Mouse (Mus musculus) midbrain, postnatal 0 days (tissue): ENCODE data around the gene Cd274. TPM values are rescaled to one million over a fixed set of nuclear protein-coding genes. Genes with fewer than 3 reads are reported as not detected.

Source experiments
- ATAC-seq: fragments of 200-750 bp; cut with Nextera tagmentation; 2 replicates; pipeline ENCODE4 v1.8.0; 2017; ENCODE audit warnings: moderate number of reproducible peaks, mild to moderate bottlenecking, moderate TSS enrichment, moderate library complexity; ENCODE audit not compliant: low FRiP score
- DNase-seq: peaks from one replicate; pipeline ENCODE4 v3.0.0-alpha.2; 2015; ENCODE audit warnings: low spot score
- H3K27ac ChIP-seq: fragments of 300-500 bp; sonication (generic); 2 replicates; pipeline ENCODE4 v1.5.1; 2014; ENCODE audit warnings: low read depth, mild to moderate bottlenecking, low read length, mixed read lengths
- H3K27me3 ChIP-seq: fragments of 300-500 bp; sonication (generic); 2 replicates; pipeline ENCODE4 v1.6.1; 2014; ENCODE audit warnings: low read length, control low read depth, mixed read lengths; ENCODE audit not compliant: insufficient read depth
- H3K36me3 ChIP-seq: fragments of 300-500 bp; sonication (generic); 2 replicates; pipeline ENCODE4 v1.6.1; 2014; ENCODE audit warnings: low read length, control low read depth, mixed read lengths; ENCODE audit not compliant: insufficient read depth
- H3K4me1 ChIP-seq: fragments of 300-500 bp; sonication (generic); 2 replicates; pipeline ENCODE4 v1.6.1; 2014; ENCODE audit warnings: mild to moderate bottlenecking, control low read depth, antibody characterized with exemption, low read length, mixed read lengths; ENCODE audit not compliant: insufficient read depth
- H3K4me2 ChIP-seq: fragments of 300-500 bp; sonication (generic); 2 replicates; pipeline ENCODE4 v1.6.1; 2014; ENCODE audit warnings: low read depth, mild to moderate bottlenecking, low read length, mixed read lengths; ENCODE audit not compliant: poor library complexity, severe bottlenecking
- H3K4me3 ChIP-seq: fragments of 300-500 bp; sonication (generic); 2 replicates; pipeline ENCODE4 v1.5.1; 2014; ENCODE audit warnings: low read depth, mild to moderate bottlenecking, low read length, moderate library complexity
- H3K9ac ChIP-seq: fragments of 300-500 bp; sonication (generic); replicated peaks from 2 replicates; pipeline ENCODE4 v1.6.1; 2014; ENCODE audit warnings: mild to moderate bottlenecking, low read length, moderate library complexity, mixed read lengths; ENCODE audit not compliant: poor library complexity, severe bottlenecking
- H3K9me3 ChIP-seq: fragments of 300-500 bp; sonication (generic); 2 replicates; pipeline ENCODE4 v1.6.1; 2016; ENCODE audit warnings: low read length, control low read depth
- CTCF ChIP-seq: IDR thresholded peaks from 2 replicates; pipeline ENCODE4 v1.5.1; 2016; ENCODE audit warnings: antibody characterized with exemption, mild to moderate bottlenecking
- WGBS: fragments of 180-500 bp; shearing (Covaris S2); extraction: QIAGEN DNeasy Blood & Tissue Kit; methylation state at CpG from one replicate; pipeline ENCODE4 v1.1.7; 2014; 5-methylcytosine and 5-hydroxymethylcytosine counted together
- polyA plus RNA-seq: library from polyadenylated mRNA; unstranded; fragments of >200 nt; fragmentation: Nextera tagmentation; extraction: Ambion mirVana; gene quantifications from 2 replicates; pipeline ENCODE4 v1.2.1, GENCODE M21; 2015
- total RNA-seq: library from RNA; depleted of rRNA; stranded (reverse); fragments of >200 nt; gene quantifications from 2 replicates; pipeline ENCODE4 v1.2.3, GENCODE M21; 2014

The Cd274 gene
- total and polyA plus RNA-seq, 2 experiments from 2014 or later: 0.22 to 0.38 TPM

DNA sequence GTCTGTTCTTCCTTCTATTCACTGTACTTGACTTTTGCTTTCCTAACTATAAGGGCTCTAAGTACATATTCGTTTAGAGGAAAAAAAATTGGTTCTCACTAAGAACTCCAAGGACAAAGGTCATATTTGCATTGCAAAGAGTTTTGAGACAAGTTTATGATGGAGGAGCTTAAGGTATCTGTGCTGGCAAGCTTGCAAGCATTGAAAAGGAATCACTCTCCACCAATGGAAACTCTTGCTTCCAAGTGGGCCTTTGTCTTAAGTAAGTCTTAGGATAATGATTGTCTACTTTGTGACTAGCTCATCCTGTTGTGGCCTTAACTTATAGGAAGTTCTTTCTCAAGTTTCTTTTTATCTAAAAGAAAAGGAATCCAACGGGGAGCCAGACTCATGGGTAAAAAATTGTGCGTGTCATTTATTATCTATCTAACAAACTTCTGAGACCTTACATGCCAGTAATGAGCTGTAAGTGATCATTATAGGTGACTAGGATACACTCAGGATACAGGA, 49.2 kb downstream of the Cd274 start:
- no peak overlapping the region for H3K27ac ChIP-seq
- no peak for TF ChIP-seq CTCF
- H3K36me3 ChIP-seq: no peaks in the 10 kb centered on the region
- H3K4me2 ChIP-seq: no peak overlapping the region
- WGBS: 79% methylated on average over 3 of the region's 3 CpGs
- no peaks in the 10 kb centered on the region for H3K9me3 ChIP-seq
- H3K9ac ChIP-seq: no peak overlapping the region
- DNase-seq (no peak), ATAC-seq (no peak)
- no peak overlapping the region for H3K4me3 ChIP-seq
- no peaks in the 10 kb centered on the region for H3K27me3 ChIP-seq
- H3K4me1 ChIP-seq: no peaks in the 10 kb centered on the region

DNA sequence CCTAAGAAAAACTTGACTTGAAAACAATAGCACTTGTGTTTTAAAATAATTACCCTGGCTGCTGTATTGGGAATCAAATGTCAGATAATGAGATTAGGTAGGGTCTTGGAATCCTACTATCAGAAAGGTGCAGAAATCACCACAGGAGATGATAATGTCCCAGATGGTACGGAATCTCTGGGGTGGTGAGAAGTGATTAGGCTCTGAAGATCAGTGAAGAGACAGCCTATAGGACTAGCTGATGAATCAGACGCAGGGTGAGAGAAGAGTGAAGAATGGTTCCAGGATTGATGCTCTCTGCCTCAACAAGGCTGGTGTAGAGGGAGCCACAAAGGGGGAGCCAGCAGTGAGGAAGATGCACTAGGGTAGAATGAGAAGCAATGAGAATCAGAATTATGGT, 49.9 kb downstream of the Cd274 start:
- TF ChIP-seq CTCF: no peak
- no peak for DNase-seq
- H3K9me3 ChIP-seq: no peaks in the 10 kb centered on the region
- 77% methylated on average over 2 of the region's 2 CpGs for WGBS
- no peak overlapping the region for H3K9ac ChIP-seq
- H3K27ac ChIP-seq: no peak overlapping the region
- no peak overlapping the region for H3K4me3 ChIP-seq
- no peaks in the 10 kb centered on the region for H3K4me1 ChIP-seq
- no peak overlapping the region for H3K4me2 ChIP-seq
- no peak for ATAC-seq
- H3K36me3 ChIP-seq: no peaks in the 10 kb centered on the region
- no peaks in the 10 kb centered on the region for H3K27me3 ChIP-seq

- Histone ChIP-seq H3K27me3 (no peaks in the 10 kb centered on the region), H3K36me3 (no peaks in the 10 kb centered on the region), H3K9me3 (no peaks in the 10 kb centered on the region), H3K27ac (no peak overlapping the region), H3K9ac (no peak overlapping the region), H3K4me1 (no peaks in the 10 kb centered on the region), H3K4me2 (no peak overlapping the region), H3K4me3 (no peak overlapping the region)
- no peak for DNase-seq
- ATAC-seq: no peak
- 84% methylated on average over 2 of the region's 2 CpGs for WGBS
- TF ChIP-seq CTCF: no peak
Measured at GRCm38 (mm10) chr19:29417894-29418293, 50.6 kb downstream of the Cd274 start.

GRCm38 (mm10) chr19:29418661-29419115, 51.4 kb downstream of the Cd274 start:
- 54% methylated on average over 9 of the region's 9 CpGs for WGBS
- TF ChIP-seq CTCF: no peak
- H3K27ac ChIP-seq: no peak overlapping the region
- no peak overlapping the region for H3K4me2 ChIP-seq
- H3K9me3 ChIP-seq: no peaks in the 10 kb centered on the region
- no peak overlapping the region for H3K9ac ChIP-seq
- H3K27me3 ChIP-seq: no peaks in the 10 kb centered on the region
- no peak for ATAC-seq
- DNase-seq: no peak
- H3K36me3 ChIP-seq: no peaks in the 10 kb centered on the region
- no peak overlapping the region for H3K4me3 ChIP-seq
- no peaks in the 10 kb centered on the region for H3K4me1 ChIP-seq

- no peak for DNase-seq
- H3K36me3 ChIP-seq: no peaks in the 10 kb centered on the region
- H3K9ac ChIP-seq: no peak overlapping the region
- no peaks in the 10 kb centered on the region for H3K4me1 ChIP-seq
- H3K27me3 ChIP-seq: no peaks in the 10 kb centered on the region
- no peaks in the 10 kb centered on the region for H3K9me3 ChIP-seq
- no peak overlapping the region for H3K4me2 ChIP-seq
- no peak for ATAC-seq
- WGBS: 72% methylated on average over 3 of the region's 3 CpGs
- no peak overlapping the region for H3K4me3 ChIP-seq
- TF ChIP-seq CTCF: no peak
- no peak overlapping the region for H3K27ac ChIP-seq
Measured at GRCm38 (mm10) chr19:29419506-29419905, 52.3 kb downstream of the Cd274 start.

- H3K4me1 ChIP-seq: no peaks in the 10 kb centered on the region
- TF ChIP-seq CTCF: no peak
- DNase-seq: no peak
- no peak overlapping the region for H3K27ac ChIP-seq
- H3K36me3 ChIP-seq: no peaks in the 10 kb centered on the region
- H3K4me2 ChIP-seq: no peak overlapping the region
- H3K4me3 ChIP-seq: no peak overlapping the region
- ATAC-seq: no peak
- no peak overlapping the region for H3K9ac ChIP-seq
- H3K9me3 ChIP-seq: no peaks in the 10 kb centered on the region
- H3K27me3 ChIP-seq: no peaks in the 10 kb centered on the region
Measured at GRCm38 (mm10) chr19:29419946-29420345, 52.7 kb downstream of the Cd274 start.
